Mouse (Mus musculus): ENCODE results near the gene Olfr820. TPM values are rescaled to one million over a fixed set of nuclear protein-coding genes. Genes with fewer than 3 reads are reported as not detected.
"Not testable (repeated sequence)": the region's sequence is repeated elsewhere in the genome, so short reads cannot be mapped to it uniquely, and the experiment has no call there.

Gene Olfr820
- 0.04 and 0.11 TPM in 2 replicates for polyA plus RNA-seq (2015; fragmentation: Nextera tagmentation; extraction: Ambion mirVana)

- Histone ChIP-seq H3K27me3 (no peaks in the 10 kb centered on the region), H3K36me3 (no peaks in the 10 kb centered on the region), H3K27ac (replicated peaks) (no peak within 1 kb of the TSS), H3K4me2 (replicated peaks) (no peak within 1 kb of the TSS), H3K9me3 (replicated peaks) (no peaks in the 10 kb centered on the region), H3K4me1 (no peaks in the 10 kb centered on the region), H3K9ac (no peak within 1 kb of the TSS), H3K4me3 (replicated peaks) (no peak within 1 kb of the TSS)
- no peak for ATAC-seq (ENCODE audit: insufficient number of reproducible peaks, low FRiP score, low TSS enrichment, low read depth)
Observed at GRCm38 (mm10) chr10:130012321-130012720, at the start of gene Olfr820. Gene Olfr820 (plus strand): TSS chr10:130012621.

GRCm38 (mm10) chr10:129966232-129966631 is 46.2 kb upstream of the Olfr820 start:
- not testable (repeated sequence) for H3K27ac ChIP-seq (replicated peaks); H3K4me1 ChIP-seq; H3K4me2 ChIP-seq (replicated peaks); H3K9me3 ChIP-seq (replicated peaks); ATAC-seq (ENCODE audit: insufficient number of reproducible peaks, low FRiP score, low TSS enrichment, low read depth); H3K9ac ChIP-seq; H3K4me3 ChIP-seq (replicated peaks); H3K27me3 ChIP-seq; H3K36me3 ChIP-seq
- 92% methylated on average over 2 of the region's 3 CpGs for WGBS

GRCm38 (mm10) chr10:129967166-129967565 is 45.3 kb upstream of the Olfr820 start, which contains the start of gene Olfr819:
Gene Olfr819 (minus strand): TSS chr10:129967266.
- H3K9ac ChIP-seq; H3K27ac ChIP-seq (replicated peaks); H3K9me3 ChIP-seq (replicated peaks); H3K4me3 ChIP-seq (replicated peaks); H3K4me2 ChIP-seq (replicated peaks); H3K36me3 ChIP-seq; H3K27me3 ChIP-seq; ATAC-seq (ENCODE audit: insufficient number of reproducible peaks, low FRiP score, low TSS enrichment, low read depth); H3K4me1 ChIP-seq: not testable (repeated sequence)
- 72% methylated on average over 2 of the region's 2 CpGs for WGBS

DNA sequence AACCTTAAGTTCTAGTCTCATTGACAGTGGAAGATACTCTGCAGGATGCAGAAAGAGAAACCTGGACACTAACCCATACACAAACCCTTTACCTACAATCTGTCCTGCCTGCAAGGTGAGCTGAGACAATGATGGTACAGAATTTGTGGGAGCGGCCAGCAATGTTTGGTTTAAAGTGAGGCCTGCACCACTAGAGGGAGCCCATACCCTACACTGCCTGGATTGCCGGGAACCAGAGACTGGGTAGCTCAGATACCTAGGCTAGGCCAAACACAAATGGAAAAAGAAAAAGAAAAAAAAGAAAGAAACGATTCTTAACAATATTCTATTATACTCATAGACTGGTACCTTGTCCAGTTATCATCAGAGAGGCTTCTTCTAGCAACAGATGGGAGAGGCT is 39.4 kb upstream of the Olfr820 start:
- no CpG with 5 or more reads among the region's 3 CpGs for WGBS
- not testable (repeated sequence) for H3K4me3 ChIP-seq (replicated peaks); H3K36me3 ChIP-seq; H3K9ac ChIP-seq; H3K27me3 ChIP-seq; H3K4me2 ChIP-seq (replicated peaks); H3K9me3 ChIP-seq (replicated peaks); ATAC-seq (ENCODE audit: insufficient number of reproducible peaks, low FRiP score, low TSS enrichment, low read depth); H3K27ac ChIP-seq (replicated peaks); H3K4me1 ChIP-seq

GRCm38 (mm10) chr10:129976040-129976439 is 36.4 kb upstream of the Olfr820 start, which contains the start of gene Olfr247:
Gene Olfr247 (minus strand): TSS chr10:129976140.
- no CpG with 5 or more reads among the region's 2 CpGs for WGBS
- H3K4me2 ChIP-seq (replicated peaks); ATAC-seq (ENCODE audit: insufficient number of reproducible peaks, low FRiP score, low TSS enrichment, low read depth); H3K4me3 ChIP-seq (replicated peaks); H3K36me3 ChIP-seq; H3K27me3 ChIP-seq; H3K4me1 ChIP-seq; H3K9ac ChIP-seq; H3K9me3 ChIP-seq (replicated peaks); H3K27ac ChIP-seq (replicated peaks): not testable (repeated sequence)

DNA sequence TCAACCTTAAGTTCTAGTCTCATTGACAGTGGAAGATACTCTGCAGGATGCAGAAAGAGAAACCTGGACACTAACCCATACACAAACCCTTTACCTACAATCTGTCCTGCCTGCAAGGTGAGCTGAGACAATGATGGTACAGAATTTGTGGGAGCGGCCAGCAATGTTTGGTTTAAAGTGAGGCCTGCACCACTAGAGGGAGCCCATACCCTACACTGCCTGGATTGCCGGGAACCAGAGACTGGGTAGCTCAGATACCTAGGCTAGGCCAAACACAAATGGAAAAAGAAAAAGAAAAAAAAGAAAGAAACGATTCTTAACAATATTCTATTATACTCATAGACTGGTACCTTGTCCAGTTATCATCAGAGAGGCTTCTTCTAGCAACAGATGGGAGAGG is 30.6 kb upstream of the Olfr820 start:
- not testable (repeated sequence) for H3K27ac ChIP-seq (replicated peaks); H3K36me3 ChIP-seq; H3K9ac ChIP-seq; H3K4me1 ChIP-seq; H3K9me3 ChIP-seq (replicated peaks); H3K27me3 ChIP-seq; H3K4me2 ChIP-seq (replicated peaks); H3K4me3 ChIP-seq (replicated peaks); ATAC-seq (ENCODE audit: insufficient number of reproducible peaks, low FRiP score, low TSS enrichment, low read depth)
- WGBS: no CpG with 5 or more reads among the region's 3 CpGs

DNA sequence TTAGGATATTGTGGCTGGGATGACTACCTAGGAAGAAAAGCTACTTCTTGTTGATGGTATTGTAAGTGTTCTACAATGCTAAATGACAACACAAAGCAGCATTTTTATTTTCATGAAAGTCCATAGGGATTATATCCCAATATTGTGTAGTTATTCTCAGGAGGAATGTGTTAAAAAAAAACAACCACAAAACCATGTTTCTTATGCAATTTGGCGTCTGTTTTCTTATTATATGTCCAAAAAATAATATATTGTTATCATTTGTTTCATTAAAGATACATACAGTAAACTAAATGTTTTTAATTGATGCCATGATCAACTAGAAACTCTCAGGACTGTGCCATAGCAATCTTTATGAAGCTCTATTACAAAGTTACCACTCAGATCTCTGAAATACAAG is 27.5 kb upstream of the Olfr820 start, which contains the start of gene Gm10310:
Gene Gm10310, minus strand, starts transcription at position 101 of the 400 bp plus-strand sequence.
- not testable (repeated sequence) for H3K4me3 ChIP-seq (replicated peaks); H3K27ac ChIP-seq (replicated peaks); ATAC-seq (ENCODE audit: insufficient number of reproducible peaks, low FRiP score, low TSS enrichment, low read depth); H3K9ac ChIP-seq; H3K36me3 ChIP-seq; H3K4me2 ChIP-seq (replicated peaks); H3K9me3 ChIP-seq (replicated peaks); H3K27me3 ChIP-seq; H3K4me1 ChIP-seq
- WGBS: no CpG with 5 or more reads among the region's 1 CpGs

- H3K4me2 ChIP-seq (replicated peaks); H3K4me3 ChIP-seq (replicated peaks); H3K27me3 ChIP-seq; ATAC-seq (ENCODE audit: insufficient number of reproducible peaks, low FRiP score, low TSS enrichment, low read depth); H3K9ac ChIP-seq; H3K4me1 ChIP-seq; H3K27ac ChIP-seq (replicated peaks); H3K9me3 ChIP-seq (replicated peaks); H3K36me3 ChIP-seq: not testable (repeated sequence)
- 87% methylated on average over 4 of the region's 4 CpGs for WGBS
Observed at GRCm38 (mm10) chr10:130004104-130004503, 8.3 kb upstream of the Olfr820 start.

- not testable (repeated sequence) for H3K36me3 ChIP-seq; H3K4me1 ChIP-seq; H3K27me3 ChIP-seq; H3K4me2 ChIP-seq (replicated peaks); ATAC-seq (ENCODE audit: insufficient number of reproducible peaks, low FRiP score, low TSS enrichment, low read depth); H3K27ac ChIP-seq (replicated peaks); H3K4me3 ChIP-seq (replicated peaks); H3K9ac ChIP-seq; H3K9me3 ChIP-seq (replicated peaks)
- 88% methylated on average over 4 of the region's 4 CpGs for WGBS
Observed at GRCm38 (mm10) chr10:130005366-130005765, 7.1 kb upstream of the Olfr820 start.

- H3K4me2 ChIP-seq (replicated peaks): no peak within 1 kb of the TSS
- no peak within 1 kb of the TSS for H3K4me3 ChIP-seq (replicated peaks)
- H3K4me1 ChIP-seq: no peaks in the 10 kb centered on the region
- H3K27me3 ChIP-seq: no peaks in the 10 kb centered on the region
- no peak within 1 kb of the TSS for H3K9ac ChIP-seq
- ATAC-seq (ENCODE audit: insufficient number of reproducible peaks, low FRiP score, low TSS enrichment, low read depth): no peak
- no peaks in the 10 kb centered on the region for H3K9me3 ChIP-seq (replicated peaks)
- no peak within 1 kb of the TSS for H3K27ac ChIP-seq (replicated peaks)
- H3K36me3 ChIP-seq: no peaks in the 10 kb centered on the region
Observed at GRCm38 (mm10) chr10:130030048-130030447, 17.6 kb downstream of the Olfr820 start, which contains the start of gene Olfr821. Gene Olfr821 (plus strand): TSS chr10:130030348.

DNA sequence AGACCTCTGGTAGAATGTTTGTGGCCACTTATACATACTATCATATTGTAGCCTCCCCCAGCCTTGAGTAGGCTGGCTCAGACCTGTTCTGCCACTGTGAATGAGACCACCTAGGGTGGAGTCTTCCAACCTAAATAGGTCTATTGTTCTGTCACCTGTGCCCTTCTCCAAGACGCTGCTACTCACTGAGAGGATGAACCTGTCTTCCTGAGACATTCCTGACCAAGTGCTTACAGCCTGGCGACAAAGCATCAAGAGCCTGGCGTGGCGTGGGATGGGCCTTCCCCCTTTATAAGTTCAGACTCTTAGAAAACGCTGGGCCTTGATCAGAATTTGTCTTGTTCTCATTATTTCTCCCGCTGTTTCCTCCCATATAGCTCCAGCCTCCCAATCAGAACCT is 24.7 kb downstream of the Olfr820 start:
- H3K27ac ChIP-seq (replicated peaks): no peak overlapping the region
- no peaks in the 10 kb centered on the region for H3K36me3 ChIP-seq
- ATAC-seq (ENCODE audit: insufficient number of reproducible peaks, low FRiP score, low TSS enrichment, low read depth): no peak
- no peak overlapping the region for H3K4me2 ChIP-seq (replicated peaks)
- H3K4me1 ChIP-seq: no peaks in the 10 kb centered on the region
- H3K9me3 ChIP-seq (replicated peaks): no peaks in the 10 kb centered on the region
- no peak overlapping the region for H3K4me3 ChIP-seq (replicated peaks)
- H3K27me3 ChIP-seq: no peaks in the 10 kb centered on the region
- WGBS: 55% methylated on average over 6 of the region's 6 CpGs
- H3K9ac ChIP-seq: no peak overlapping the region

All from embryonic facial prominence, embryonic 15.5 days (tissue).